Mouse (Mus musculus): Measurements from ENCODE around the gene Clta.
A peak's percentile ranks its signal among the peaks of the same experiment; 100 is the strongest.

The Clta gene

GRCm38 (mm10) chr4:43980846-43981245 lies 23.4 kb upstream of the Clta start:
- no peak for DNase-seq

- DNase-seq, result no peak
These were observed 23.0 kb upstream of the Clta start for GRCm38 (mm10) chr4:43981251-43981650.

- peak; percentile 98 for DNase-seq
These were observed 22.1 kb upstream of the Clta start for GRCm38 (mm10) chr4:43982053-43982732.

GRCm38 (mm10) chr4:43983181-43983580 lies 21.1 kb upstream of the Clta start, which contains the start of gene Ccin:
Gene Ccin (plus strand): TSS chr4:43983483.
- DNase-seq, result no peak

- no peak for DNase-seq
These were observed 20.5 kb upstream of the Clta start for GRCm38 (mm10) chr4:43983756-43984155.

- DNase-seq, result no peak
These were observed 19.9 kb upstream of the Clta start for GRCm38 (mm10) chr4:43984326-43984725.

GRCm38 (mm10) chr4:43988976-43989375 lies 15.3 kb upstream of the Clta start:
- no peak for DNase-seq

- DNase-seq, result no peak
These were observed 11.2 kb upstream of the Clta start for GRCm38 (mm10) chr4:43993072-43993471.

GRCm38 (mm10) chr4:43994342-43994741 lies 9.9 kb upstream of the Clta start:
- no peak for DNase-seq

GRCm38 (mm10) chr4:44003622-44004021 lies 630 bp upstream of the Clta start:
- DNase-seq, result no peak

- DNase-seq, result no peak
These were observed 564 bp downstream of the Clta start for GRCm38 (mm10) chr4:44004623-44005409.

- DNase-seq, result no peak
These were observed 5.9 kb downstream of the Clta start for GRCm38 (mm10) chr4:44010176-44010575.

GRCm38 (mm10) chr4:44010893-44011292 lies 6.6 kb downstream of the Clta start:
- DNase-seq, result no peak

- no peak for DNase-seq
These were observed 7.5 kb downstream of the Clta start for GRCm38 (mm10) chr4:44011799-44012198.

- peak; percentile 86 for DNase-seq
These were observed 8.4 kb downstream of the Clta start for GRCm38 (mm10) chr4:44012376-44013367.

- no peak for DNase-seq
These were observed 9.3 kb downstream of the Clta start for GRCm38 (mm10) chr4:44013391-44014070.

- no peak for DNase-seq
These were observed 11.8 kb downstream of the Clta start for GRCm38 (mm10) chr4:44016071-44016470.

- DNase-seq, result no peak
These were observed 12.5 kb downstream of the Clta start for GRCm38 (mm10) chr4:44016791-44017190.

GRCm38 (mm10) chr4:44022323-44022722 lies 18.1 kb downstream of the Clta start:
- DNase-seq, result no peak

GRCm38 (mm10) chr4:44022766-44023165 lies 18.5 kb downstream of the Clta start:
- no peak for DNase-seq

GRCm38 (mm10) chr4:44023681-44024080 lies 19.4 kb downstream of the Clta start:
- DNase-seq, result no peak

- no peak for DNase-seq
These were observed 20.0 kb downstream of the Clta start for GRCm38 (mm10) chr4:44024241-44024640.

Data from right cerebral cortex, postnatal 14 days (tissue).